Mouse (Mus musculus) liver, adult 2 months (tissue): Measurements from ENCODE around the gene Anapc15.

Experiments
- CTCF ChIP-seq: fragments of 200-500 bp; IDR thresholded peaks from 2 replicates; pipeline ENCODE4 v1.5.1; 2011; ENCODE audit warnings: low read depth, low read length, control low read depth
- POLR2A ChIP-seq: fragments of 200-500 bp; IDR thresholded peaks from 2 replicates; pipeline ENCODE4 v1.6.1; 2011; ENCODE audit warnings: low read length, control low read depth; ENCODE audit not compliant: insufficient read depth; ENCODE audit errors: extremely low read depth

GRCm38 (mm10) chr7:101938348-101938747, 74.8 kb downstream of the Anapc15 start:
- TF ChIP-seq CTCF, result no peak
- TF ChIP-seq POLR2A, result no peak
